Mouse (Mus musculus) CD4-positive, CD25-positive, alpha-beta regulatory T cell, adult 4 months (primary cell): ENCODE results near the gene Fam122a. TPM values are rescaled to one million over a fixed set of nuclear protein-coding genes. Genes with fewer than 3 reads are reported as not detected.
A peak's percentile ranks its signal among the peaks of the same experiment; 100 is the strongest.

Experiments
- ATAC-seq: one replicate; pipeline ENCODE4 v1.8.0; 2017
- polyA plus RNA-seq, 2 experiments: library from polyadenylated mRNA; unstranded; fragments of 100-300 nt; shearing (Covaris generic); gene quantifications; one replicate each; pipeline ENCODE4 v1.2.1; 2017

Fam122a gene
- 1 to 10 TPM; 1.1 to 5.5 TPM for polyA plus RNA-seq

DNA sequence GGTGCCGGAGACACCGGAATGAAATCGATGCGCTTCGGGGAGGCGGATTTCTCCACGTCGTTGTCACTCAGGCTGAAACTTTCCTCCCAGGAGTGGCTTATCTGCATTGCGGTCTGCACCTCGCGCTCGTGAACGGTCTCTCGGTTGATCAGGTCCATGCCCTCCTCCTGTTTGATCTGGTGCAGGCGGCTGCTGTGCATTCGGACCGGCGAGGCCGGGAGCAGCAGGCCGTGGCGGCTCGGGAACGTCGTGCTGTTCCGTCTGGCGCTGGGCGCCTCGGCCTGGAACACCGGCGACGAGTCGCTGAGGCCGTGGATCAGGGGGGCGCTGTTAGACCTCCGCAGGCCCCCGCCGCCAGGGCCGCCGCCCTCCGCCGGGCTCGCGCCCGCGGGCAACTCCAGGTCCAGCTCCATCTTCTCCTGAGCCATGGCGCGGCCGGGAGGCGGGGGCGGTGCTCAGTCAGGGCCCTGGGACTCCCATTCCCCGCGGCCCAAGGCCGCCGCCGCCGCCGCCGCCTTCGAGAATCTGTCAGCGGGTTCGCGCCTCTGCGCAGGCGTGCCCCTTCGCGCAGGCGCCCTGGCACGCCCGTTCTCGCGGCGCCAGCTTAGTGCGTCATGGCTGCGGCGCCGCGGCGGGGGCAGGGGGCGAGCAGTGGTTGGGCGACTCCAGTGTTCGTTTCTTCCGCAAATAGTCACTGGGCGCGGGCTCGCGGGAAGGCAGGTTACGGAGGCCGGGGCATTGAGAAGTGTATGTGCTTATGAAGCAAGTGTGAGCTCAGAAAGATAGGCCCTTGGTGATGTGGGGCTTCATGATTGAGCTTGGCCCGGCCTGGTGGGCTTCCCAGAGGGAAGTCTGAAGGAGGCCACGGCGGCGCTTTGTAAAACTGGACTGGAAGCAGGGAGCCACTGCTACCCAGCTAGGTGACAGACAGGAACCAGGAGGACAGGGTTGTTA lies at the start of gene Fam122a:
Gene Fam122a, minus strand, starts transcription at position 428 of the 954 bp plus-strand sequence.
- peak; percentile 85 for ATAC-seq

DNA sequence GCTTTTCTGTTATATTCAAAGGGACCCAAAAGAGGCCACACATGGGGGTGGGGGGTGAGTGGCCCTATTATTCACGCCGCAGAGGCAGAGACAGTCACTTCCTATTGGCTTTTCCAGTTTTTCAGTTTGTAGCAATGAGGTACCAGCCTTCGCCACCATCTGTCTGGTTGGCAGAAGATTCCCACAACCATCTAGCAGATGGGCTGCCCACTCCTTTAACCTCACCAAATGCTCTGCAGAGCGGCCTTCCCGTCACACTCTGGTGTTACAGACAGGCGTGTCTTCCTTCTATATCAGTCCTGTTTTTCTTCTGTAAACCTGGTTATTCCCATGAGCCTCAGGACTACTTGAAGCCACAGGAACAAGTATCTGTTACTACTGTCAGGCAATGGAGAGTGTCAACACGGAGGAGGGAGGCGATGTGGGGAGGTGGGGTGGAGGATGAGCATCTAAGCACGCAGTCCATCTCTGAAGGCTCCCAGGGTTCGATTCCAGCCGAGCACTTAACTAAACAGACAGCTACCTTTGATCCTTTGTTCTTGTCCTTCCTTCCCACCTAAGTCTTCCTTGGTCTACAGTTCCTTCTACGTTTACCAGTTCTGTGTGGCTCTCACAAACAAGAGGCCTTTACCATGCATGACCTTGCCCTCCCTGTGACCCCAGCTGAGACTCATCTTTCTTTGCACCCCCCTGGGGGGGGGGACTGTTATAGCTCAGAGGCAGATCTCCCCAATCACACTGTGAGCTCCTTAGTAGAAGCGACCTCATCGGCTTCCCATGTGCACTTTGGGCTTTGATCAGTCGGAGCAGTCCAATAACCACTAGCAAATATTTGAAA lies 46.5 kb upstream of the Fam122a start:
- ATAC-seq: no peak

DNA sequence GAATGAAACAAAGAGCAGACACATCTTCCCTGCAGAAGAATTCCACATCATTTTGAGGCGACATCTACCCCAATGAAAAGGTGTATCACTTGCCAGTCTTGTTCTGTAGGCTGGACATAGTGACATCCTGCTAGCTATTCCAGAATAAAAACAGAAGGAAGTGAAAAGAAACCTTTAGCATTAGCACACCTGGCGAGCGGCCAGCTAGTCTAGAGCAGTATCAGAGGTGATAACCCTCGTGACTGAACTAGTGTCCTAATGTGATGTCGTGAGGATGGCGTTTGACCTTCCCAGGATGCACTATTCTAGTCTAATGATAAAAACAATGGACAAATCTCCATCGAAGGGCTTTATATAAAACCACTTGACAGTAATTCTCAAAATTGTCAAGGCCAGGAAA lies 44.8 kb upstream of the Fam122a start:
- ATAC-seq: no peak

- no peak for ATAC-seq
These were observed 44.0 kb upstream of the Fam122a start for GRCm38 (mm10) chr19:24521146-24521545.

GRCm38 (mm10) chr19:24519732-24520409 lies 42.7 kb upstream of the Fam122a start:
- no peak for ATAC-seq

- no peak for ATAC-seq
These were observed 41.2 kb upstream of the Fam122a start for GRCm38 (mm10) chr19:24518384-24518783.

GRCm38 (mm10) chr19:24517057-24517456 lies 39.9 kb upstream of the Fam122a start:
- ATAC-seq: no peak

DNA sequence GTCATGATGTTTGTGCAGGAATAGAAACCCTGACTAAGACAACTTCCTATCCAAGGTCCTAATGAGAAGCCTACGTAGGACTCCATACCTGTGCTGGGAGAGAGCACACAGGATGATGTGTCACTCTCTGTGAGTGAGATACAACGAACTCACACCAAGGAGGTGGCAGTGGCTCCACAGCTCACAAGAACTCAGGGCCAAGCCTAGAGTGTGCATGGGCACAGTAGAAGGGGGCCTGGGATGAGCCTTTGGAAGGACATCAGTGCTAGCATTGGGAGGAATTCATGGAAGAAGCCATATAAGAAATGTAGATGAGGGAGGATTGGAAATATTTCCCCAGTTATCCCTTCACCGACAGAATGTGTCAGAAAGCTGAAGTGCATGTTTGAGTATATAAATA lies 38.8 kb upstream of the Fam122a start:
- ATAC-seq: no peak

- ATAC-seq: no peak
These were observed 37.8 kb upstream of the Fam122a start for GRCm38 (mm10) chr19:24514661-24515642.

GRCm38 (mm10) chr19:24513105-24513843 lies 36.1 kb upstream of the Fam122a start:
- ATAC-seq: no peak

DNA sequence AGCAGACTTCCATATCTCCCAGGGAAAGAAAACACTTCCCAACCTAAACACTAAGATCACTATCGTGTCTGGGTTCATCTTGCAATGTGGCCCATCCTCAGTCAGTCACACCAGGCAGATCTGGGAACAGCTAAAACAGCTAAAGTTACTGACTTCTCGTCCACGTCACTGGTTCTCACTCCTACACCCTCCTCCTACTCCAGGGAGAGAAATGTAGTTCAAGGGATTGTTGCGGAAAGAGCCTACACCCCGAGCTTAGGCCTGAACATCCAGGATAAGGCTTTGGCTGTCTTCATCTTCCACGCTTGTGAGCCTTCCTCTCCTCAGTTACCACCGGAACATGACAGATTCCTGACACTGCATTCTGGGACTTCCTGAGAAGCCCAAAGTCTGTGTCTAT lies 34.8 kb upstream of the Fam122a start:
- ATAC-seq: no peak

GRCm38 (mm10) chr19:24509391-24509790 lies 32.2 kb upstream of the Fam122a start:
- no peak for ATAC-seq

DNA sequence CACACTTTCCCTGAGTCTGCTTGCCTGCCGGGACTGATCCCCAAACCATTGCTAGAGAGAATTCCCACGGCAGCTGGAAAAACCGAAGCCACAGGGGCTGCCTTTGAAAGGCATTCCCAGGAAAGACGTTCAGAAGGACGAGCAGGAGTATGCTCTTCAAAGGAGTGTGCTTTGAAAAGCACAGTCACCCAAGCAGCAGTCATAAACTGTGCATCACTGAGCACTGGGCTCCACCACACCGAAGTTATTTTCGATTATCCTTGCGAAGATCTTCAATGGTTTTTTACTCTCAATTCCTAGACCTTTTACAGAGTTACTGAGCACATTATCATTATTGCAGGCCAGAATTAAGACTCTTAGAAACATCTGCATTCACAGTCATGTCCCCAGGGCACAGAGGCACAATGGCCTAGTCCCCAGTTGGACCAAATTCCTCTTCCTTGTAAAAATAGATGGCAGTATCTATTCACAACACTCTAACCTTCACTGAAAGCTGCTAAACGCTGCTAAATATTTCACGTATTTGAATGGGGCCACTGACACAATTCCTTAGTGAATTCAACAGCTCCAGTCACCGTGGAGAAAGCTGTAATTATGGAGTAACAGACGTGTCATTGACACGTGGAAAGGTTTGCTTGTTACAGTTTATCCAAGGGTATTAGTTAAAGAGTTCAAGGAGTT lies 31.1 kb upstream of the Fam122a start:
- ATAC-seq: no peak

DNA sequence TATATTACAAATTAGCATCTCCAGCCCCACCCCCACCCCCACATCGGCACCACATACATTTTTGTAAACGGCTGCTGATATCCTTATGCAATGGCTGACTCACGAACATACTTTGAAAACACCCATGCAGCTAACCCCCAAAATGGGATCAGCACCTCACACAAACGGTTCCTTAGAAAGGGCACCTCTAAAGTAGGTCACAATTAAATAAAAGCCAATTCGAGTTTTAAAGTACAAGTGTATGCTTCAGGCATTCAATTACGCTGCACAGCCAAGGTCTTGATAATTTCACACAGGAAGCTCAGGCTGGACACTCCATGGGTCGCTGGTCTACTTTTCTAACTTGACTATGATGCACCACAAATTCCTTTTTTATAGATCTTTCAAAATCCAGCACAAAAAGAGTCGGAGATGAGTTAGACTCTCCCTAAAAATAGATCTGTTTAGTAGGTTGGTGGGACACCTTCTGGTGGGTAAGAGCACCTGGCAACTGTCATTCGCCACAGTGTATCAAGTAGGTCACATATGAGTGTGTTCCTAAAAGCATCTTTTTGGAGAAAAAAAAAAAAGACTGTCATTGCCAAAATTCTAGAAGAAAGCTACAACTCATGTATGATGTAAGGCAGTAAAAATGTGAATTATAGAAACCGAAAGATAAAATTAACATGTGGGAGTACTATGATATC lies 25.7 kb upstream of the Fam122a start:
- no peak for ATAC-seq

GRCm38 (mm10) chr19:24501525-24501924 lies 24.4 kb upstream of the Fam122a start:
- no peak for ATAC-seq

GRCm38 (mm10) chr19:24500431-24500830 lies 23.3 kb upstream of the Fam122a start:
- ATAC-seq: no peak

DNA sequence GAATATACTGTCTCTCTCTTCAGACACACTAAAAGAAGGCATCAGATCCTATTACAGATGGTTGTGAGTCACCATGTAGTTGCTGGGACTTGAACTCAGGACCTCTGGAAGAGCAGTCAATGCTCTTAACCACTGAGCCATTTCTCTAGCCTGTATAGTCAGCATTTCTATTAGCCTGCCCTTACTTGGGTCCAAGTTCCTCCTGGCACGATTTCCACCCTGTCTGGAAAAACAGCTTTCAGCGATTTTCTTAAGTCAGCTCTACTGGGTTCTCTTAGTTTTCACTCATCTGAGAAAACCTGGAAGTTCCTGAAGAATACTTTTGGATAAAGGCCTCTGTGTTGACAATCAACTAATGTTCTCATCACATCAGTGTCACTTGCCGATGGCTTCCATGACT lies 22.1 kb upstream of the Fam122a start:
- ATAC-seq: no peak

DNA sequence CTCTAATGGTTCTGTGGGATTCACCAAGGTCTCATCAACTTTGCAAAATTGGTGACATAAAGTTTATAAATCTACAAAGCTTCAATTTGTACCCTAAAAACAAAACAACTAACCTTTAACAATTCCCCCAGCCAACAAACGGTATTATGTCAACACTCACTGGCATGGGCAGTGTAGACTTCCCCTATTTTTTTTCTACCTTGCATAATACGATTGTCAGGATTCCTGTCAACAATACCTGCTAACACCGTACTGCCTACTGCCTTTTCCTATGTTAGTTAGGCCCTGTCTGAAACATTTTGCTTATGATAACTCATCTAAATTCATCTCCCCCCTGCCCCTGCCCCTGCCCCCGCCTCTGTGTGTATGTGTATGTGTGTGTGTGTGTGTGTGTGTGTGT lies 16.7 kb upstream of the Fam122a start:
- ATAC-seq: no peak

GRCm38 (mm10) chr19:24491824-24492223 lies 14.7 kb upstream of the Fam122a start:
- ATAC-seq: no peak

- no peak for ATAC-seq
These were observed 13.1 kb upstream of the Fam122a start for GRCm38 (mm10) chr19:24490275-24490674.
